Mouse (Mus musculus) lung, postnatal 4 days (tissue): ENCODE results near the gene Coch.
"Not testable (repeated sequence)": the region's sequence is repeated elsewhere in the genome, so short reads cannot be mapped to it uniquely, and the experiment has no call there.

Source experiments
- DNase-seq, 2 experiments: peaks; one replicate each; pipeline ENCODE4 v3.0.0; 2021

Gene Coch

DNA sequence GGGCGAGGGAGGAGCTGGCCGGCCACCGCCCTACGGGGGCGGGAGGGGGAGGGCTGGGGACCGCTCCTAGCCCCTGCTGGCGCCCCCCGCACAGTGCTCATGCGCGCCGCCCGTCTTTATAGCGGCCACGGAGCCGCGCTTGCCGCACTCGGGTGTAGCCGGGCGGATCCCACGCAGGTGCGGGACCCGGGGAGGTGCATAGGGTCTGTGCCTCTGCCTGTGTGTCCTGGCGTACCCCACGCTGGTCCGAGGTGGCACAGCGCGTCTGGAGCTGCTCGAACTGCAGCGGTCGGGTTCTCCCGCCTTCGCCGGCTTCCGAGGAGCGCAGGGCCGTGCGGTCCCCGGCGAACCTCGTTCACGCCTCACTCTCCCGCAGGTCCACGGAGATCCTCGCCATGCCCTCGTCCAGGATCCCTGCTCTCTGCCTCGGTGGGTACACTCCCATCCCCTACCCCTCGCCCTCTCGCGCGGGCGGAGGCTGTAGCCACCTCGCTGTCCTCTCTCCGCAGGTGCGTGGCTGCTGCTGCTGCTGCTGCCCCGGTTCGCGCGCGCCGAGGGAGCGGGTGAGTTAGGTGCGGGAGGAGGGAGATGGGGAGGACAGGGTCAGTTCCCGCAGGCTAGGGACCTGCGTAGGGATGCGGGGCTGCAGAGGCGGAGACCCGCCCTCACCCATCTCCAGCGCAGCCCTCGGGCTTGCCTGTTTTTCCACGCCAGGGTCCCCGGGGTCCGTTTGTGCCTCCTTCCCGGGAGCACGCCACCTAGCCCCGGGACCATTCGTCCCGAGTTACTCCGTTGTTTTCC lies at the start of gene Coch:
TSS of gene Coch (plus strand) at position 113 of the 801 bp plus-strand sequence.
- DNase-seq = no peak

DNA sequence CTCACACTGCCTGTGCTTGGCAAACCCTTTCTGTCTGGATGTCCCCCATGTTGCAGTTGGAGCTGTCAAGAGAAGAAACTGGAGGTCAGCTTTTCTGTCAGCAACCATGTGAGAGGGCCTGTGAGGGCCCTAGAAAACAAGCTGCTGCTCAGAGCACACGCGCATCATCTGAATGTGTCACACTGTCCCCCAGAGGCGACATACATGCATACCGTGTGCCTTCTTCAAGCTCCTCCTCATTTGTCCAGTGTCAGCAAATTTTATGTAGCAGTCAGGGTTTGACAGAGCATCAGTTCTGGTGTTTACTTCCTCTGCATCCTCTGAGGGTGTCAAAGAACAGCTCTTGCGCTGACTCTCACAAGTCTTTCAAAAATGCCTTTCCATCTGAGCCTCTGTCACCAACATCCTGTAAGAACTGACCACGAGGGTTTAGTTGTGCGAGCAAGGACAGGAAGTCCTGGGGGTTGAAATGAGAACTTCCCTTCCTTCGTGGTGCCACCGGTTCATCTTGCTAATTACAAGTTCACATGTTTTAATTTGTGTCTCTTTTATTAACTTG lies 49.7 kb upstream of the Coch start:
- no peak for DNase-seq

DNA sequence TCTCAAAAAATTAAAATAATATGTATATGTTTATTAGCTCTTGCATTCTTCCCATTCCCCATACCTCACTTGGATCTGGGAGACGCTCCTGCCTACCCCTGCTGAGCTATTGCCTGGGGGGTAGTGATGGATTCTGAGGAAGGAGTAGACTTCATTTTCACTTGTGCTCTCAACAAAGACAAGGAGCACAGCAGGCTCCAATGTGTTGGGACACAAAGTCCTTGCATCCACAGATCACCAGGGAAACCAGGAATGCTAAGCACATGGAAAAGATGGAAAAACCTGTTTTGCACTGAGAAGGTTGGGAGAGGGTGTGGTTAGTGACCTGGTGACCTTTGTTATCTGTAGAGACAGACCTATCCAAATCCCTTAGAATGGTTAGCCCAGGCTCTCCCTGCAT lies 38.1 kb upstream of the Coch start:
- DNase-seq = no peak

DNA sequence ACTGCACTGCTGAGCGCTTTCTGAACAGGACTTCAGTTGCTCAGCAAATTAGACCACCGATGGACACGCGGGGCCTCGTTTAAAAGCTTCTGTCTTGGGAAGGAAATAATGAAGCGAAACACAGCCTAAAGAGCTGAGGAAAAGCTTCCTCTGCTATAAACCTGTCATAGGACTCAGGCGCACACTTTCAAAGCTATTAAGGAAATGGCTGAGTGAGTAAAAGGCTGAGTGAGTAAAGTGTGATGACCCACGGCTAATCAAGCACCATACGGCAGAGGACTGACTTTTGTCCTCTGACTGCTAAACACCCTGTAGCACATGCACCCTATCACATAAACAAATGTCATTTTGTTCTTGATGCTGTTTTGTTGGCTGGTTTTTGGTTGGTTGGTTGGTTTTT lies 31.7 kb upstream of the Coch start:
- DNase-seq = no peak

DNA sequence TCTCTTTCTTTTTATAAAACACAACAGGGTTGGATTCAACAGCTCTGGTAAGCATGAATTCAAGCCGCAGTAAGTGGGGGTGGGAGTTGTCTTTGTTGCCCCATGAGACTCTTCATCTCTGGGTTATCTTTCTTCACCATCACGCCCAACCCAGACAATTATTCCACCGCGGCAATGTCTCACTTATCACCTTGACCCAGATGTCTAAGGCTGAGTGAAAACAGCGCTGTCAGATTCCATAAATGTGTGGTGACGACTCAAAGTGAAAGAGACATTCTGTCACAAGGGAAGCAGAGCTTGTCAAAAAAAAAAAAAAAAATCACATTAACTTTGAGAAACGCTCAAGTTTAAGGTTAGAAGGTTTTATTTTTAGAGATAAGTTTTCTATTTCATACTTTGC lies 25.9 kb upstream of the Coch start:
- DNase-seq = no peak

DNA sequence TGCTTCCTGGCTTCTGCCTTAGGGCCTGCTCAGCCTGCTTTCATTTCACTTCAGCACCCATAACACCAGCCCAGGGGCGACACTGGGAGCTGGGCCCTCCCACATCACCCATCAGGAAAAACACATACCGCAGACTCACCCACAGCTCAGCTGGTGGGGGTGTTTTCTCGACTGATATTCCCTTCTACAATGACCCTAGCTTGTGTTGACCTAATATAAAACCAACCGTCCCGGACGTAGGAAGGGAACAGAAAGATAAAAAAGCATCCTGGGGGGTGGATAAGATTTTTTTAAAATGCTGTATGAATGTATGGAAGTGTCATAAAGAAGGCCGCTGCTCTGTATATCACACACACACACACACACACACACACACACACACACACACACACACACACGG lies 23.7 kb upstream of the Coch start:
- no peak for DNase-seq

DNA sequence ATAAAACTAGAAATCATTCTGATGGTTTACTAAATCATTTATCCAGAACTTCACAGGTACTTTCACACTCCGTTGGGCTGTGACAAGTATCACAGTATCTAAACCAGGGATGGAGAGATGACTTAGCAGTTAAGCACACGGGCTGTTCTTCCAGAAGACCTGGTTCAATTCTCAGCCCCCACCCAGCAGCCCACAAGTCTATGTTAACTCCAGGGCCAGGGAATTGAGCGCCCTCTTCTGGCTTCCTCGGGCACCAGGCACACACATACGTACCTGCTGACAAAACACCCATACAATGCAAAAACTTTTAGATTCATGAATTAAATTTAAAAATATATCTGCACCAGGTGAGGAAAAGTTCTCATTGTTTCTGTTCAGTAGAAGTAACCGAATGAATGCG lies 23.2 kb upstream of the Coch start:
- no peak for DNase-seq

DNA sequence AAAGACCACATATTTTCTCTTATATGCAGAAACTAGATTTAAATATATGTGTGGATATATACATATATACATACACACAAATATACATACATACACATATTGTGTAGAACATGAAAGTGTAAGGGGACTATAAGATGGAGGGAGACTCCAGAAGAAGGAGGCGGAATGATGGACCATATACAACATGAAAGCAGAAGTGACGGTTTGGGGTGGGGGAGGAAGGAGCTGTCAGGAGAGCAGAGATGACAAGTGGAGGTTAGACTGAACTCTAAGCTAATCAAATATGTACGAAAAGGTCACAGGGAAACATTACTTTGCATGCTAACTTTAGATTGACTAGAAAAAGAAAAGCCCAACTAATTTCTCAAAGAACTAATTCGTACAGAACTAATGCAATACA lies 20.5 kb upstream of the Coch start:
- no peak for DNase-seq

DNA sequence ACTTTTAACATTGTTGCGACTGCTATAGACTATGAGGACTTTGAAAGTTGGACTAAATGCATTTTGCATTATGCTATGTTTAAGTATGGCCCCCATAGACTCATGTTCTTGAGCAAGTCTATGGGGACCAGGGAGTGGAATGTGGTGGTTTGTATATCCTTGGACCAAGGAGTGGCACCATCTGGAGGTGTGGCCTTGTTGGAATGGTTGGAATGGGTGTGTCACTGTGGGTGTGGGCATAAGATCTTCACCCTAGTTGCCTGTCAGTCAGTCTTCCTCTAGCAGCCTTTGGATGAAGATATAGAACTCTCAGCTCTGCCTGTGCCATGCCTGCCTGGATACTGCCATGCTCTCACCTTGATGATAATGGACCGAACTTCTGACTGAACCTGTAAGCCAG lies 15.3 kb upstream of the Coch start:
- not testable (repeated sequence) for DNase-seq

DNA sequence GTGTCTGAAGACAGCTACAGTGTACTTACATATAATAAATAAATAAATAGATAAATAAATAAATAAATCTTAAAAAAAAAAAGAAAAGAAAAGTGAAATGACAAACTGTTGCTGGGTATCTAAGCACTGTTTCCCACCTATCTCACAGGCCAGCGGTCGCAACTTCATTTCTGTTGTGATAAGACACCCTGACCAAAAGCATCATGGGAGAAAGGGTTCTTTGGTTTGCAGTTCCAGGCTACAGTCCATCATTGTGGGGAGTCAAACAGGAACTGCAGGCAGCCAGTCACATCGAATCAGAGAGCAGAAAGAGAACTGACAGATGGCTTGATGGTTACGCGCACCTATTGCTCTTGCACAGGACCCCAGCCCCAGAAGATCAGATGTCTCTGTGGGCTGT lies 3.9 kb upstream of the Coch start:
- no peak for DNase-seq

DNA sequence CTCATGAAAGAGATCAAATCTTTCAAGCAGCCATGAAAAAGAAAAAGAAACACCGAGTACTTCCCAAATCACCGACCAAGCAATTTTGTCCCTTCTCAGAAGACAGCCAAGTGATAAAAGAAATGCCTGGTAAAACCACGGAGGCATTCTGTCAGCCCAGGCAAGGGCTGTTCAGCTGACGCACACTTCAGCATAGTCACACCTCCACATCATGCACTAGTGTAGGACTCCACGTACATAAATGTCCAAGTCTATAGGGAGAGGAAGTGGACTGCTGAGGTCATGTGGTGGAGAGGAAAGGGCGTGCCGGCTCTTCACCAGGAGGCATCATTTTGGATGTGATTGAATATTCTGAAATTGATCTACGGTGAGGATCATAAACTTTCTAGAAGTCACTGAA lies 1.2 kb upstream of the Coch start:
- DNase-seq = no peak

DNA sequence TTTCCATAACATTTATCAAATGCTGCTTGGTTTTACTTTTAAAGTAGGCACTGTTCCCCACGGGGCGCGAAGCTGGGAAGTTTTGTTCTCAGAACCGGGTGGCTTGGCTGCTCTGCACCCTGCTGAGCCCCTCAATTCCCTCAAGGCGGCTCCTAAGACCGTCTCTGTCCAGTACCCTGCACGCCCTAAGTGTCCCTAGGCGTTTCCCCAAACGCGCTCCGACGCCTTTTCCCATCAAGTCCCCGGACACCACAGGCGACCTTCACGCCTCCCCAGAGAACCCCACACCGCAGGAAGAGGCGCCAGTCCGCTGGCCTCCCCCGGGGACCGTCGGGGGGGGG lies 283 bp upstream of the Coch start:
- DNase-seq = peak in 1 of 2 experiments; percentile 8

DNA sequence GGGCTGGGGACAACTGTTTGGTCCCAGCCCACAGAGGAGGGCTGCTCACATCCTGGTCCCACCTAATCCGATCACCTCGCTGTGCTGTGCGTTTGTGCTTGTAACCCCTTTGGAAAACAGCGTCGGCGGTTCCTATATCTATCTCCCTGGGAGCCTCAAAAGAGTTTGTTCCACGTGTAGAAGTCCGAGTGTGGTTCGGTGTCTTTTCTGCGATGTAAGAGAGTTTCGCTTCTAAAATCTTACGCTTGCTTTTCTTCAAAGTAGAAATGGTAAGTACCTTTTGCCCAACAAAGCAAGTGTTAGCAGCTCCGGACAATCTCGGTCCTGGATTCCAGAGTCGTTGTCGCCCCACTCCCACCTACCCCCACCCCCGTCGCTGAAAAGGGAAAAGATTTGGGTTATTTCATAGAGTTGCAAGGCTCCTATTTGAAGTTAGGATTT lies 909 bp downstream of the Coch start:
- DNase-seq = no peak

DNA sequence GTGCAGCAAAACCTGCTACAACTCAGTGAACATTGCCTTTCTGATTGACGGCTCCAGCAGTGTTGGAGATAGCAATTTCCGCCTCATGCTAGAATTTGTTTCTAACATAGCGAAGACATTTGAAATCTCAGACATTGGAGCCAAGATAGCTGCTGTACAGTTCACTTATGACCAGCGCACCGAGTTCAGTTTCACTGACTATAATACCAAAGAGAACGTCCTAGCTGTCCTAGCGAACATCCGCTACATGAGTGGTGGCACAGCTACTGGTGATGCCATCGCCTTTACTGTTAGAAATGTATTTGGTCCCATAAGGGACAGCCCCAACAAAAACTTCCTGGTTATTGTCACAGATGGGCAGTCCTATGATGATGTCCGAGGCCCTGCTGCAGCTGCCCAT lies 10.2 kb downstream of the Coch start:
- DNase-seq = no peak

DNA sequence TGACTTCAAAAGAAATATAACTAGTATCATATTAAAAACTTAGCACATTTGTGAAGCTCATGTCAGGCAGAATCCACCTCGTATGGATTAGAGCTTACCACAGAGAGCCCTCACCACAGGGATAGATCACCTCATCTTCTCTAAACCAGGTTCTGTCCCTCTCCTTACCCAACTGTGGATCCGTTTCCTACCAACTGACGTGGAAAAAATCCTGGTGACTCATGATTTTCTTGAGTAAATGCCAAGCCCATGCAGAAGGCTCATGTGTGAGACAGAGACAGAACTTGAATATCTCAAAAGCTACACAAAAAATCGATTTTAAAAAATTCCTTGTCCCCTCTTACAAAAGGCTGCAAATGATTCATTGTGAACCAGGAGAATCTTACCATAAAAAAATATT lies 13.0 kb downstream of the Coch start:
- no peak for DNase-seq

DNA sequence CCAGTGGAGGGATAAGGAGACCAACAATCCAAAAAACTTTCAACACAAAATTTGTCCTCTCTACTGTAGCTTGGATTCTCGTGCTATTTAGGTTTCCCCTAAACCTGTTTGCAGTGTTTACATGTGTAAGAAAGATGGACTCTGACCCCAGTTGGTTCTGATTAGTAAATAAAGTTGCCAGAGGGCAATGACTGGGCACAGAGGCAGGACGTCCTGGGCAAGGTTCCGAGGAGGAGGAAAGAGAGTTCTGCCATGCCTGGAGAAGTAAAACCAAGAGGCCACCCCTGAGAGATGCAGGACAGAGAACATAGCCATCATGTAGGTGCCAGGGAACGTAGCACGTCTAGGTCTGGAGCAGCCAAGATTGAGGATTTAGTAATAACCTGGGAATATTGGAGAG lies 19.2 kb downstream of the Coch start:
- no peak for DNase-seq

DNA sequence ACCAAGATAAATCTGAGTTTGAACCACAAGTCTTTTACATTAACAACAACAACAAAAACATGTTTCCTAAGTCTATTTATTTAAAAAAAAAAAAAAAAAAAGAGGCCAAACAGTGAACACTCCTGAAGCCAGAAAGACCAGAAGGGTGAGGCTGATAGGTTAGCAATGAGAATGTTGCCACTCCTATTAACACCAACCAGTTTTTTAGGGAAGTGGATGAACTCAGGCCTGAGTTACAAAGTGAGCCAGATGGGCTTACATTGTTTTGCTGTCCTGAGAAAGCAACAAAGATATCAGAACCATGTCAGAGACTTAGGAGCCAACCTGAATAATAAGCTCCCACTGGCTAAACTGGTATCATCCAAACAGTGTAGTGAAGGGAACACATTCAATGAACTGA lies 27.4 kb downstream of the Coch start:
- no peak for DNase-seq

DNA sequence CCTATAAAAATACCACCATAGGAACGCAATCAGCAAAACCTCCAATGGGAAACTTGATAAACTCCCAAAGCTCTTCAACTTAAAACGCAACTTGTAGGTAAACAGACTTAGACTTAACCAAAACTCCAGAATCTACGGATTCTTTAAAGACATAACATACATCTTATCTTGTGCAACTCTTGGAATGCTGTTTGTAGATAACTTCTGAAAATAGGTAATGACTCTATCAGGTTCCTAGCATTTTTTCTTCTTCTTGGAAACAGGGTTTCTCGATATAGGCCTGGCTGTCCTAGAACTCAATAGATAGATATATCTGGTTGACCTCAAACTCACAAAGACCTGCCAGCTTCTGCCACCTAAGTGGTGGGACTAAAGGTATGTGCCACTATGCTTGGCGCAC lies 28.0 kb downstream of the Coch start:
- no peak for DNase-seq

DNA sequence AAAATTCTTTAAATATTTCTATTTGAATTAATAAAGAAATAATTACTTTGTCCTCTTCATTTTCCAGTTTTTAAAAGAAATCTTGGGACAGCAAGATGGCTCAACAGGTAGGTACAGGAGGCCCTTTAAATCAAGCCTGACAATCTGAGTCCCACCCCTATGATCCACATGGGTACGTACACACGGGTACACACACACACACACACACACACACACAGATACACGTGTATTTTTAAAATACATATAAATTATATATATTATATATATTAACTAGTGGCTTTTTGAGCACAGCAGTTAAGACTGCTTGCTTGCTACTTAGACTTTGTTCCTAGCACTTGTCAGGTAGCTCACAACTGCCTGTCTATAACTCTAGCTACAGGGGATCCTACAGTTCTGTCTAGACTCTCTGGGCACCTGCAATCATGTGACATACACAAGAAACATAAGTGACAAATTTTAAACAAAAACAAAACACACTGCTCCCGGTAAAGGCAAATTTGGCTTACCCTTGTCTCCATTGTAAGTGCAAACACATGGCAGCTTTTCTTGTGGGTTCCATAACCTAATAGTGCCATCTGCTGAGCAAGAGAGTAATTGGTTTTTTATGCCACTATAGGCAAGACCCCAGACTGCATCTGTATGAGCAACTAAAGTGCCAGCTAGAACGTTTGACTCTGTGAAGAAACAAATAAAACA lies 29.7 kb downstream of the Coch start:
- no peak for DNase-seq

DNA sequence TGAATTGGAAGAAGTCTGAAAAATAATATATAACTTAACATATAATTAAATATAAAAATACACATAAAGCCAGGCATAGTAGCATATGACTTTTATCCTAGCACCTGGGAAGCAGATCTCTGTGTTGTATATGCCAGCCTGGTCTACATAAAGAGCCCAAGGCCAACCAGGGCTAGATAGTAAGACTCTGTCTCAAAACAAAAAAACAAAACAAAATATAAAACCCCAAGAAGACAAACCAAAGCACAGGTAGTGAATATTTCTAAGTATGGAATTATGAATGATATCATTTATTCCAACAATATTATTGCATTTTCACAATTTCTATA lies 30.2 kb downstream of the Coch start:
- DNase-seq = no peak

DNA sequence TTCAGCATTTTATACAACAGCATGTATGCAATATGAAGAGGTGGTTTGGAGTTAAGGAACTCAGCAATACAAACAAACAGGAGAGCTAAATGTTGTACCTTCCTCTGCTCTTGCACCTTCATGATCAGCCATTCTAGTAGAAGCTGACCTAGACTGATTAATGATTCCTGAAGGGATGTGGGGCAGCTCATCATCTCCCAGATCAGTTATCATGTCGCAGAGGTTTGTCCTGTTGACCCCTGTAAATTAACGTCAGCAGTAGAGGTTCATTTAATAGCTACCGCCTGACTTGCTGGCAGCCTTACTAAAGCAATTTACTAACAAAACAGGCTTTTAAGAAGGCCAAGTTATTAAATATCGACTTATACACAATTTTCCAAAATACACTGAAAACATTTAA lies 40.3 kb downstream of the Coch start:
- DNase-seq = no peak

DNA sequence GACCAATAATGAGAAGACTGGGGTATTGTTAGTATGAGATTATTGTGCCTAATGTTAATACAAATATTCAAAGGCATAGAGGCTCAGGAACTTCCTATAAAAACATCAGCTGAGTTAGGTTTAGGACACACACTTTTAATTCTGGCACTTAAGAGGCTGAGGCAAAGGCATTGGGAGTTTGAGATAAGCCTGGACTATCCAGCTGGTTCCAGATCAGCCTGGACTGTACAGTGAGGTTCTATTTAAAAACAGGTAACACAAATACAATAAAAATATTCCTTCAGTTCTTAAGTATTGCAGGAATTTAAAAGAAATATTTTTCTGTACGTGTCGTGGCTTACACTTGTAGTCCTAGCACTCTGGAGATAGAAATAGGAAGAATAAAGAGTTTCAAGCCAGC lies 43.1 kb downstream of the Coch start:
- DNase-seq = no peak

DNA sequence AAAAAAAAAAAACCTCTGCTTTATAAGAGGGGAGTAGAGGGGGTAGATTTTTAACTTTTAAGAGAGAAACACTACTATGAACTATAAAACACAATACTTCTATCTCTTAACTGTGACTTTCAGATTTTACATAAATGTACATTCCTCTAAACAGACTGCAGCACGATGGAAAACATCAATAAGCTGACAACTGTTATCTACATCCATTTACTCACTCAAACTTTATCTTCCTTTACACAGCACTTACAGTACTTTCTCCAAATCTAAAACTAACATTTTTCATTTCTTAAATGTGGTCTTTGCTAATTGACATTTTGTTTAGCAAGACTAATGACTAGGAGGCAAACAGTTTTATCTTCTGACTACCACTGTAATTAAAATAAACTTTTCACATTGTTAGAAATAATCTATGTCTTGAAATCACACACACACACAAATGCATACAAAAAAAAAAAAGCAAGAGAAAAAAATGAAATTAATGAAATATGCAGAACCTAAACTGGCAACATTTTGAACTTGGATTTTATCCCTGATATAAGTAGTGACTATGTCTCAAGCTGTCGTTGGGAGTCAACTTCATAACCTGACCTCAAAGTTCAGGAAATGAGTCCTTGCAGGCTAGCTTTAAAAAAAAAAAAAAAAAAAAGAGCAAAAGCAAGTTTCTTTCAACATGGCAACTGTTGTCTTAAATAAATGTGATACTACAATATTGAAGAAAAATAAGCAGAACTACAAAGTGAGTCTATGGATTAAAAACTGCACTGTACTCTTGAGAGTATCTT lies 43.7 kb downstream of the Coch start:
- DNase-seq = no peak

DNA sequence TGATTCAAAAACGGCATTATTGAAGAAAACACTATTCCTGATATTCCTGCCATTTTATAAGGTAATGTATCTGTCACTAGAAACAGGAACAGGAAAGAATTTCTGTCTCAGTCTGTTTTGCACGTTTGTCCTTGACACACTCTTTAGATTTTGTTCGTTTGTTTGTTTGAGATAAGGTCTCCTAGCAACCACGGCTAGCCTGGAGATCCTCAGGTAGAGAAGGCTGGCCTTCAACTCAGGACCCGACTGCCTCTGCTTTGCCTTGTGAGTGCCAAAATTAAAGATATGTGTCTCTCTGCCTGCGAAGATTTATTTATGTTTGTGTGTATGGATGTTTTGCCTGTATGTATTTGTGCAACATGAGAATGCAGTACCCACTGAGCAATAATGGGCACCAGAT lies 48.7 kb downstream of the Coch start:
- DNase-seq = no peak
